Mouse (Mus musculus) E14TG2a.4 (cell line): Measurements from ENCODE around the gene Rps6kc1.
A peak's percentile ranks its signal among the peaks of the same experiment; 100 is the strongest.

ENCODE experiments used
- H3K27me3 ChIP-seq: 2 replicates; pipeline ENCODE4 v1.6.1; 2014; ENCODE audit warnings: low read length, control low read depth; ENCODE audit not compliant: insufficient read depth
- H3K36me3 ChIP-seq: 2 replicates; pipeline ENCODE4 v1.6.1; 2014; ENCODE audit warnings: low read length, control low read depth; ENCODE audit not compliant: insufficient read depth
- H3K4me1 ChIP-seq: replicated peaks from 2 replicates; pipeline ENCODE4 v1.6.1; 2014; ENCODE audit warnings: low read depth, low read length, control low read depth
- H3K4me3 ChIP-seq: replicated peaks from 2 replicates; pipeline ENCODE4 v1.5.1; 2014; ENCODE audit warnings: mild to moderate bottlenecking, low read length
- H3K9me3 ChIP-seq: 2 replicates; pipeline ENCODE4 v1.6.1; 2014; ENCODE audit warnings: low read length, control low read depth
- CTCF ChIP-seq: conservative IDR thresholded peaks from 2 replicates; pipeline ENCODE4 v1.5.1; 2014; ENCODE audit warnings: low read length
- NANOG ChIP-seq: IDR thresholded peaks from 2 replicates; pipeline ENCODE4 v1.6.1; 2014; ENCODE audit warnings: borderline replicate concordance, low read length, mixed read lengths
- POU5F1 ChIP-seq: IDR thresholded peaks from 2 replicates; pipeline ENCODE4 v1.6.1; 2014; ENCODE audit warnings: low read length, borderline replicate concordance

The Rps6kc1 gene

DNA sequence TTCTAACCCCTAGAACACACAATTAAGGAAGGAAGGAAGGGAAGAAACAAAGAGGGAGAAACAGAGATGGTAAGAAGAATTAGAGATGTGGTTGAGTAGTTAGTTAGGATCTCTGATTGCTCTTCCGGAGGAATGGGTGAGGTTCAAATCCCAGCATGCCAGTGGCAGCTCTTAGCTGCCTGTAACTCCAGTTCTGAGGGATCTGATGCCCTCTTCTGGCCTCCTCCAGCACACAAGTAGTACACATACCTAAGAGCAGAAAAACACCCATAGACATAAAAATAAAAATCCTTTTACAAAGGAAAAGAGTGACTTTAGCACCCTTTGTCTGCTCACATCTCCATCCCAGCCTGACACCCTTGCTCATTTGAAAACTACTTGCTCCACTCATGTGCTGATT is 1.1 kb upstream of the Rps6kc1 start:
- Histone ChIP-seq H3K4me1 (peaks cover 30% of the 10 kb centered on the region), H3K9me3 (no peaks in the 10 kb centered on the region), H3K27me3 (no peaks in the 10 kb centered on the region), H3K4me3 (peak overlapping the region; percentile 93; the same call in 1 of the 2 replicates), H3K36me3 (no peaks in the 10 kb centered on the region)
- TF ChIP-seq POU5F1 (no peak), NANOG (no peak), CTCF (no peak)

GRCm38 (mm10) chr1:190910836-190911235 is 734 bp downstream of the Rps6kc1 start:
- H3K36me3 ChIP-seq = no peaks in the 10 kb centered on the region
- H3K9me3 ChIP-seq = no peaks in the 10 kb centered on the region
- peaks cover 33% of the 10 kb centered on the region for H3K4me1 ChIP-seq
- H3K27me3 ChIP-seq = no peaks in the 10 kb centered on the region
- TF ChIP-seq POU5F1 = no peak
- no peak for TF ChIP-seq NANOG
- no peak for TF ChIP-seq CTCF
- H3K4me3 ChIP-seq = peak overlapping the region; percentile 93

DNA sequence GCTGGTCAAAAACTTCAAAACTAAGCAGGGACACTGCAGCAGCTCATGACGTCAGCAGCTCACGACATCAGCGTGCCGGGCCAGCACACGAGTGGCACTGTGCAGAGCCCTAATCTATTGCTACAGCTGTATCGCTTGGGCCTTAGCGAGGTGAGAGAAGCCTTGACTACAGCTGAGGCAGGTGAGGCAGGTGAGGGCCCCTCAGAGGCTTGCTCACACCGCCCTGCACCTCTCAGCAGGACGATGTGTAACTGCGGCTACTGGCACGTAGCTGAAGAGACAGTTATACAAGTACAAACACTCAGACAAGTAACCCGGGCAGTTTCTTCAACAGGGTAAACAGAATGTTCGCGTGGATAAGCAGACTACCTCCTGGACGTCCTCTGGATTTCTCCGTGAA is 6.9 kb downstream of the Rps6kc1 start:
- H3K9me3 ChIP-seq = no peaks in the 10 kb centered on the region
- no peak overlapping the region for H3K4me3 ChIP-seq
- peaks cover 29% of the 10 kb centered on the region for H3K36me3 ChIP-seq
- H3K27me3 ChIP-seq = no peaks in the 10 kb centered on the region
- H3K4me1 ChIP-seq = peaks cover 10% of the 10 kb centered on the region; the same call in 1 of the 2 replicates
- TF ChIP-seq POU5F1 (no peak), CTCF (no peak)

DNA sequence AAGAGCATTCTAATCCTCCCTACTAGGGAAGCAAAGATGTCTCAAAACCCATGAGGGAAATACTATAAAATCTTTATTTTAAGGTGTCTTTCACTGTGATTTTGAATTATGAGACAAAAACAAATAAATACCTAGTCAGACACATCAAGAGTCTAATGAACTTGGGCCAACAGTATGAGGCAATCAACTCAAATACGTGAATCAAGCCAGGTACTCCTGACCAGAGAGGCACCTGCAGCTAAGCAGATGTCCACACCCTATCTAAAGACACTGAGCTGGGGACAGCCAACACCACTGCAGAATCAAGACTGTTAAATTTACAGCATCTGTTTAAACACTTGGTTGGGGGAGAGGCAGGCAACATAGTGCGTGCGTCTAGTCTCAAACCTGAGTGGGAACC is 7.4 kb downstream of the Rps6kc1 start:
- no peak overlapping the region for H3K4me3 ChIP-seq
- peaks cover 33% of the 10 kb centered on the region for H3K36me3 ChIP-seq
- no peaks in the 10 kb centered on the region for H3K9me3 ChIP-seq
- TF ChIP-seq CTCF (no peak), POU5F1 (no peak), NANOG (no peak)
- no peaks in the 10 kb centered on the region for H3K27me3 ChIP-seq
- H3K4me1 ChIP-seq = 0 out of 2 replicates have a peak, but pooled peaks cover 6% of the 10 kb centered on the region

GRCm38 (mm10) chr1:190901082-190901481 is 10.5 kb downstream of the Rps6kc1 start:
- H3K9me3 ChIP-seq = no peaks in the 10 kb centered on the region
- TF ChIP-seq CTCF (no peak), NANOG (no peak; the same call in 1 of the 2 replicates), POU5F1 (no peak)
- no peak overlapping the region for H3K4me3 ChIP-seq

DNA sequence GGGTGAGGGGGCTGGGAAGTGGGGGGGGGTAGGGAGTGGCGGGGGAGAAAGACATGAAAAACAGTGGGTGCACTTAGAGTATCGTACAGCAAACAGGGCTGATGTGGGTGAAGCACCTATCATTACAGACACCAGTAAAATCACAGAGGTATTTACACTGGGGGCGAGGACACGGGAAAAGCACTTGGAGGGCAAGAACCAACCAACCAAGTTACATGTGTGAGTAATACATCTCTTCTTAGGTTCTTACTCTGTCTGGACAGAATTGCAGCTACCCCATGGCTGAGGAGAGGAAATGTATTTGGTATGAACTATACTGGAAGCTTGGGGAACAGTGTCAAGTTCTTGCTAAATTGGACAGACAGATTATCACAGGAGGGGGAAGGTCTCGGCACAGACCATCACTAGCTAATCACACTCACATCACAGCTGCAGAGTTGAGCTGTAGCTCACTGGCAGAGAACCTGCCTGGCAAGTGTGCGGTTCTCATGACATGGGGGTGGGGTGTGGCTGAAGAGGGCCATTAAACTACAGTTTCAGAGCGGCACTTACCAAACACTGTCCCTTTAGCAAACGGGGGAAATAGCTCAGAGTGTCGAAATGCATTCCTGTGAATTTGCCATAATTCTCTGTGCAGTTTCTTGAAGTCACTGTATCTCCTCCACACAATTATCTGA is 12.5 kb downstream of the Rps6kc1 start:
- Histone ChIP-seq H3K4me1 (no peaks in the 10 kb centered on the region), H3K36me3 (peaks cover 60% of the 10 kb centered on the region), H3K4me3 (no peak overlapping the region), H3K9me3 (no peaks in the 10 kb centered on the region), H3K27me3 (no peaks in the 10 kb centered on the region)
- TF ChIP-seq POU5F1 (no peak), NANOG (no peak), CTCF (no peak)

More at GRCm38 (mm10) chr1:190901082-190901481, 10.5 kb downstream of the Rps6kc1 start:
- Histone ChIP-seq H3K4me1 (0 out of 2 replicates have a peak, but pooled peaks cover 6% of the 10 kb centered on the region), H3K36me3 (peaks cover 56% of the 10 kb centered on the region), H3K27me3 (no peaks in the 10 kb centered on the region)

DNA sequence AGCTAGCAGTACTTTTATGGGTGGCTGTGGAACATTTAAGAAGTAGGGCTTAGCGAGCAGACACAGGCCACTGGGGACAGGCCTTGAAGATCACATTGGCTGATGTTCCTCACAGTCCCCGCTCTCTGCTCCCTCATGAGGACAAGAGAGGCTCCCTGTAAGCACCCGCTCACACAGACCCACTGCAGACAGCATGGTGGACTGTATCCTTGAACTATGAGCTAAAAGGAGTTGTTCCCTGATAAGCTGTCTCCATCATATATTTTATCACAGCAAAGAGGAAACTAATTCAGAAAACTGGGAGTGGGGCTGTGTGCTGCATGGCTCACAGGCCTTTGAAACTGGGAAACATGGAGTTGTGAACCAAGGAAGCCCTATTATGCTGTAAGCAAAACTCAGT is 13.4 kb downstream of the Rps6kc1 start:
- TF ChIP-seq NANOG (no peak), POU5F1 (no peak), CTCF (no peak)
- peaks cover 52% of the 10 kb centered on the region for H3K36me3 ChIP-seq
- no peaks in the 10 kb centered on the region for H3K27me3 ChIP-seq
- no peaks in the 10 kb centered on the region for H3K9me3 ChIP-seq
- no peak overlapping the region for H3K4me3 ChIP-seq
- H3K4me1 ChIP-seq = no peaks in the 10 kb centered on the region

DNA sequence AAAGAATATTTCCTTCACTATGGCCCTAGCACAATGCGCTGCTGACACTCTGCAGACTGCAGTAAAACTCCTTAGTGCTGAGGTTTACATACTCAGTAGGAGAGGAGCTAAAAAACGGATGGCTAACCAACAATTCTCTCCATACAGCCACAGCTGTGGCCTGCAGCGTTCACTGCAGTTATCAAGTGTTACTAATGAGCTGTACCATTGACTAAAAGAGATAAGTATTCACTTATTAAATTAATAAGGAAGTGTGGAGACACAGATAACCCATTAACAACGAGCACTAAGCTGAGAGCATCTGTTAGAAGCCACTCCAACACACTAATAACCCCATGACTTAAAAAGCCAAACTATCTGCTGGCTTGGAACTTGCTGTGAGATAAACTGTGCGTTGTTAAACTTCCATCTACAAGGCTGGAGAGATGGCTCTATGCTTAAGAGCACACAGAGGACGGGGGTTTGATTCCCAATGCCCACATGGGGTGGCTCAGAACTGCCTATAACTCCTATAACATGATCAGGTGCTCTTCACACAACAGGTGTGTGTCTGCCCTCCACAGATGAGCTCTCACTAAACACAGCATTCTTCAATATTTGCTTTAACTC is 17.9 kb downstream of the Rps6kc1 start:
- no peaks in the 10 kb centered on the region for H3K27me3 ChIP-seq
- H3K4me3 ChIP-seq = no peak overlapping the region
- TF ChIP-seq NANOG (no peak), POU5F1 (no peak), CTCF (no peak)
- H3K9me3 ChIP-seq = no peaks in the 10 kb centered on the region
- no peaks in the 10 kb centered on the region for H3K4me1 ChIP-seq
- peaks cover 50% of the 10 kb centered on the region for H3K36me3 ChIP-seq

- Histone ChIP-seq H3K4me3 (no peak overlapping the region), H3K9me3 (no peaks in the 10 kb centered on the region), H3K4me1 (no peaks in the 10 kb centered on the region), H3K36me3 (peaks cover 48% of the 10 kb centered on the region), H3K27me3 (no peaks in the 10 kb centered on the region)
- TF ChIP-seq POU5F1 = no peak
- no peak for TF ChIP-seq NANOG
These were observed 22.9 kb downstream of the Rps6kc1 start for GRCm38 (mm10) chr1:190888646-190889045.
